Mouse (Mus musculus) forelimb bud, embryonic 11.5 days (tissue): Measurements from ENCODE around the gene Dnajb6.

Source experiments
- DNase-seq: peaks from one replicate; pipeline ENCODE4 v3.0.0-alpha.2; 2012; ENCODE audit warnings: low read depth, low spot score

The Dnajb6 gene

GRCm38 (mm10) chr5:29848091-29848490, 112.6 kb downstream of the Dnajb6 start:
- DNase-seq: no peak

GRCm38 (mm10) chr5:29852376-29852775, 116.9 kb downstream of the Dnajb6 start:
- DNase-seq: no peak

- DNase-seq: no peak
Observed at GRCm38 (mm10) chr5:29853035-29853434, 117.5 kb downstream of the Dnajb6 start.

GRCm38 (mm10) chr5:29854376-29854775, 118.9 kb downstream of the Dnajb6 start:
- DNase-seq: no peak

GRCm38 (mm10) chr5:29854971-29855370, 119.5 kb downstream of the Dnajb6 start:
- no peak for DNase-seq

DNA sequence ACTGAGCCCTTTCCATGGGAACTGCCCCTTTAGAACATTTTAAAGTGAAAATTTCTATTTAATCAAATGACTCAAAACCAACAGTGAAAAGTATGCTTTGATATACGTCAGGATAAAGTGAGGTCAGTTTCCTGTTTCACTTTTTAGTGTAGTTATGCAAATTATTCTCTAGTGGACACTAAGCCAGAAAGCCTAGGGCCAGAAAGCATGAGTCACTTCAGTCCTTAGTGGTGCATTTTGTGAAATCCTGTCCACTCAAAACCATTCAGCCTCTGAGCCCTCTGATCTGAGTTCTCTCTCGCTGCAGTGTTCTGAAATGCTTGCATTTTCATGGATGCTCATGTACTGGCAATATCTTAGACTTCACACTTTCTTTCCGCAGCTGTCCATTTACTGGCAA, 126.0 kb downstream of the Dnajb6 start:
- no peak for DNase-seq

- no peak for DNase-seq
Observed at GRCm38 (mm10) chr5:29862388-29862787, 126.9 kb downstream of the Dnajb6 start.

GRCm38 (mm10) chr5:29864291-29864737, 128.8 kb downstream of the Dnajb6 start:
- DNase-seq: no peak

- no peak for DNase-seq
Observed at GRCm38 (mm10) chr5:29864994-29865393, 129.5 kb downstream of the Dnajb6 start.
